8 mouse cellular contexts compared by ENCODE assay signal in genomic region chr15:81694891-81695290, GRCm38 (mm10). TPM values are rescaled to one million over a fixed set of nuclear protein-coding genes. Genes with fewer than 3 reads are reported as not detected.
DNase-seq lines count a peak whose midpoint lies in the region; ATAC-seq and TF ChIP-seq lines count a peak whose summit lies in the region.

No protein-coding gene starts in this region.

- no peak for ATAC-seq in intestine, postnatal 0 days
- 0 out of 2 replicates have a peak, but pooled peaks have one; percentile 0 for ATAC-seq in neural tube, embryonic 13.5 days (ENCODE audit: low read depth)

- H3K36me3 ChIP-seq in intestine, postnatal 0 days (ENCODE audit: control insufficient read depth, insufficient read depth), result no peaks in the 10 kb centered on the region; the same call in 1 of the 2 replicates
- H3K36me3 ChIP-seq in neural tube, embryonic 13.5 days, result no peaks in the 10 kb centered on the region

- no peak for TF ChIP-seq CTCF in left cerebral cortex, adult 2 months (IDR thresholded peaks at IDR 0.05)
- no peak for TF ChIP-seq CTCF in embryonic fibroblast, embryonic 13.5 days (IDR thresholded peaks at IDR 0.05; ENCODE audit: borderline replicate concordance, insufficient read depth, low read length)
- no peak for TF ChIP-seq CTCF in intestine, postnatal 0 days (IDR thresholded peaks at IDR 0.05; ENCODE audit: low read depth)

- peak overlapping the region; percentile 83 for H3K4me2 ChIP-seq in intestine, postnatal 0 days (replicated peaks; ENCODE audit: low read depth)
- H3K4me2 ChIP-seq in neural tube, embryonic 13.5 days, result peak overlapping the region; percentile 85

- peaks cover 41% of the 10 kb centered on the region for H3K27me3 ChIP-seq in intestine, postnatal 0 days (replicated peaks; ENCODE audit: control insufficient read depth, insufficient read depth, low read length)
- peaks cover 57% of the 10 kb centered on the region for H3K27me3 ChIP-seq in neural tube, embryonic 13.5 days

- H3K9ac ChIP-seq in intestine, postnatal 0 days (ENCODE audit: low read depth, low read length), result peak overlapping the region; percentile 52
- H3K9ac ChIP-seq in neural tube, embryonic 13.5 days, result peak overlapping the region; percentile 79

- no peak for DNase-seq in left cerebral cortex, adult 2 months (ENCODE audit: extremely low spot score in 1 of 2, low spot score in 2 of 2)
- DNase-seq in left cerebral cortex, adult 9 months (ENCODE audit: low spot score in 2 of 2), result no peak
- DNase-seq in MN1 (ENCODE audit: low spot score), result no peak
- no peak for DNase-seq in T-cell, adult 2 months (ENCODE audit: low spot score)
- DNase-seq in embryo, embryonic 11 days, result no peak

- no peaks in the 10 kb centered on the region for H3K4me1 ChIP-seq in embryonic fibroblast, embryonic 13.5 days (ENCODE audit: control insufficient read depth, insufficient read depth, low read length)
- 0 out of 2 replicates have a peak, but pooled peaks cover 6% of the 10 kb centered on the region for H3K4me1 ChIP-seq in intestine, postnatal 0 days (replicated peaks; ENCODE audit: control insufficient read depth, insufficient read depth, low read length)
- peaks cover 25% of the 10 kb centered on the region for H3K4me1 ChIP-seq in neural tube, embryonic 13.5 days (replicated peaks)

- intact Hi-C loops in left cerebral cortex, adult 2 months (cut with DNase I), result no loop called here

- H3K27ac ChIP-seq in left cerebral cortex, adult 2 months, result no peak overlapping the region; the same call in 1 of the 2 replicates
- H3K27ac ChIP-seq in embryonic fibroblast, embryonic 13.5 days (ENCODE audit: insufficient read depth, low read length), result no peak overlapping the region
- H3K27ac ChIP-seq in intestine, postnatal 0 days (ENCODE audit: low read depth, low read length), result no peak overlapping the region
- H3K27ac ChIP-seq in neural tube, embryonic 13.5 days (replicated peaks), result no peak overlapping the region

- TF ChIP-seq POLR2A in embryonic fibroblast, embryonic 13.5 days (IDR thresholded peaks at IDR 0.05; ENCODE audit: low read depth, low read length), result no peak

- no peaks in the 10 kb centered on the region for H3K9me3 ChIP-seq in intestine, postnatal 0 days (ENCODE audit: control insufficient read depth)
- no peaks in the 10 kb centered on the region for H3K9me3 ChIP-seq in neural tube, embryonic 13.5 days

- H3K4me3 ChIP-seq in left cerebral cortex, adult 2 months, result peak overlapping the region; percentile 55
- H3K4me3 ChIP-seq in embryonic fibroblast, embryonic 13.5 days (ENCODE audit: insufficient read depth, low read length), result peak overlapping the region; percentile 43
- peak overlapping the region; percentile 43 for H3K4me3 ChIP-seq in intestine, postnatal 0 days (ENCODE audit: low read depth, low read length)
- peak overlapping the region; percentile 53 for H3K4me3 ChIP-seq in neural tube, embryonic 13.5 days

- 39% methylated on average over 19 of the region's 19 CpGs for WGBS in intestine, postnatal 0 days
- WGBS in neural tube, embryonic 13.5 days, result 23% methylated on average over 19 of the region's 19 CpGs

RNA-seq across cellular contexts. Expression of gene Chadl, which starts 2.2 kb away (rescaled TPM):
- 10 to 100 TPM; 12.2 to 13.8 TPM for total RNA-seq in left cerebral cortex, adult 2 months (2021)
- polyA plus RNA-seq in embryonic fibroblast, embryonic 13.5 days (2011; ENCODE audit: insufficient read length, low read depth, missing spikeins), result 1.1 and 2.3 TPM in 2 replicates
- polyA plus RNA-seq in intestine, postnatal 0 days (2015; fragmentation: Nextera tagmentation; extraction: Ambion mirVana), result 1.6 TPM in 2 replicates
- polyA plus RNA-seq in neural tube, embryonic 13.5 days (2015; fragmentation: Nextera tagmentation; extraction: Ambion mirVana), result 12.3 and 13.8 TPM in 2 replicates

RNA-seq across cellular contexts. Expression of gene L3mbtl2, which starts 31.2 kb away (rescaled TPM):
- total RNA-seq in left cerebral cortex, adult 2 months (2021), result 10 to 100 TPM; 35.0 to 38.8 TPM
- 7.8 and 9.5 TPM in 2 replicates for polyA plus RNA-seq in embryonic fibroblast, embryonic 13.5 days (2011; ENCODE audit: insufficient read length, low read depth, missing spikeins)
- polyA plus RNA-seq in intestine, postnatal 0 days (2015; fragmentation: Nextera tagmentation; extraction: Ambion mirVana), result 8.3 and 8.7 TPM in 2 replicates
- polyA plus RNA-seq in neural tube, embryonic 13.5 days (2015; fragmentation: Nextera tagmentation; extraction: Ambion mirVana), result 23.1 and 27.0 TPM in 2 replicates

RNA-seq across cellular contexts. Expression of gene Zc3h7b, which starts 50.0 kb away (rescaled TPM):
- 100 to 1,000 TPM; 160 to 179 TPM for total RNA-seq in left cerebral cortex, adult 2 months (2021)
- polyA plus RNA-seq in embryonic fibroblast, embryonic 13.5 days (2011; ENCODE audit: insufficient read length, low read depth, missing spikeins), result 41.2 and 50.6 TPM in 2 replicates
- polyA plus RNA-seq in intestine, postnatal 0 days (2015; fragmentation: Nextera tagmentation; extraction: Ambion mirVana), result 5.6 and 7.3 TPM in 2 replicates
- 43.9 and 47.6 TPM in 2 replicates for polyA plus RNA-seq in neural tube, embryonic 13.5 days (2015; fragmentation: Nextera tagmentation; extraction: Ambion mirVana)

RNA-seq across cellular contexts. Expression of gene Rangap1, which starts 50.4 kb away (rescaled TPM):
- total RNA-seq in left cerebral cortex, adult 2 months (2021), result 100 to 1,000 TPM; 214 to 229 TPM
- 68.2 and 69.1 TPM in 2 replicates for polyA plus RNA-seq in embryonic fibroblast, embryonic 13.5 days (2011; ENCODE audit: insufficient read length, low read depth, missing spikeins)
- 20.6 and 21.9 TPM in 2 replicates for polyA plus RNA-seq in intestine, postnatal 0 days (2015; fragmentation: Nextera tagmentation; extraction: Ambion mirVana)
- polyA plus RNA-seq in neural tube, embryonic 13.5 days (2015; fragmentation: Nextera tagmentation; extraction: Ambion mirVana), result 114 and 115 TPM in 2 replicates
